Mouse (Mus musculus) regulatory T cell (primary cell): ENCODE measurements at regions not wholly inside any gene's neighbourhood (a gene's known extent, or its start where the extent isn't known, plus 50 kb on each side); places are given as distances from the start of the nearest gene placed in this dataset.

ENCODE experiments used
- in situ Hi-C: fragments of 300-600 bp; cut with MboI, MseI; formaldehyde crosslinking; loops from one replicate; pipeline ENCODE4 v1.15.1; 2025; ENCODE audit warnings: high pct_unique_total_duplicates

GRCm38 (mm10) chr10:17260154-17260553, 462.9 kb upstream of the Cited2 start:
- in situ Hi-C loops: no loop called here

GRCm38 (mm10) chr10:17260615-17261014, 462.4 kb upstream of the Cited2 start:
- in situ Hi-C loops: no loop called here

GRCm38 (mm10) chr10:17261192-17261824, 461.7 kb upstream of the Cited2 start:
- in situ Hi-C loops: no loop called here

- in situ Hi-C loops: no loop called here
Observed at GRCm38 (mm10) chr10:17261825-17262205, 461.2 kb upstream of the Cited2 start.

- in situ Hi-C loops: loop anchor here (10.0 kb wide), 1 partner anchor 548 kb away; no protein-coding TSS in a partner anchor
Observed at GRCm38 (mm10) chr10:17272646-17273045, 450.4 kb upstream of the Cited2 start.

- in situ Hi-C loops: loop anchor here (10.0 kb wide), 1 partner anchor 549 kb away; no protein-coding TSS in a partner anchor
Observed at GRCm38 (mm10) chr10:17273855-17274254, 449.2 kb upstream of the Cited2 start.

GRCm38 (mm10) chr10:17275214-17275613, 447.8 kb upstream of the Cited2 start:
- in situ Hi-C loops: loop anchor here (10.0 kb wide), 1 partner anchor 550 kb away; no protein-coding TSS in a partner anchor

- in situ Hi-C loops: loop anchor here (10.0 kb wide), 1 partner anchor 553 kb away; no protein-coding TSS in a partner anchor
Observed at GRCm38 (mm10) chr10:17277911-17278310, 445.1 kb upstream of the Cited2 start.

- in situ Hi-C loops: no loop called here
Observed at GRCm38 (mm10) chr10:17284858-17285257, 438.2 kb upstream of the Cited2 start.

- in situ Hi-C loops: no loop called here
Observed at GRCm38 (mm10) chr10:17287141-17287540, 435.9 kb upstream of the Cited2 start.

- in situ Hi-C loops: no loop called here
Observed at GRCm38 (mm10) chr10:17288231-17288630, 434.8 kb upstream of the Cited2 start.

GRCm38 (mm10) chr10:17292331-17292730, 430.7 kb upstream of the Cited2 start:
- in situ Hi-C loops: no loop called here

GRCm38 (mm10) chr10:17294440-17294839, 428.6 kb upstream of the Cited2 start:
- in situ Hi-C loops: no loop called here

GRCm38 (mm10) chr10:17295157-17295556, 427.9 kb upstream of the Cited2 start:
- in situ Hi-C loops: no loop called here

GRCm38 (mm10) chr10:17299600-17299999, 423.4 kb upstream of the Cited2 start:
- in situ Hi-C loops: no loop called here

GRCm38 (mm10) chr10:17326724-17327123, 396.3 kb upstream of the Cited2 start:
- in situ Hi-C loops: no loop called here

GRCm38 (mm10) chr10:17330904-17331606, 392.0 kb upstream of the Cited2 start:
- in situ Hi-C loops: no loop called here

GRCm38 (mm10) chr10:17331607-17332008, 391.4 kb upstream of the Cited2 start:
- in situ Hi-C loops: no loop called here

- in situ Hi-C loops: no loop called here
Observed at GRCm38 (mm10) chr10:17332025-17332767, 390.8 kb upstream of the Cited2 start.

- in situ Hi-C loops: no loop called here
Observed at GRCm38 (mm10) chr10:17332986-17333385, 390.0 kb upstream of the Cited2 start.

- in situ Hi-C loops: no loop called here
Observed at GRCm38 (mm10) chr10:17333676-17334075, 389.3 kb upstream of the Cited2 start.

GRCm38 (mm10) chr10:17337217-17337616, 385.8 kb upstream of the Cited2 start:
- in situ Hi-C loops: no loop called here
